Mouse (Mus musculus) forebrain, embryonic 12.5 days (tissue): Measurements from ENCODE around the gene Slc12a3. TPM values are rescaled to one million over a fixed set of nuclear protein-coding genes. Genes with fewer than 3 reads are reported as not detected.

Experiments
- ATAC-seq: fragments of 200-750 bp; cut with Nextera tagmentation; 2 replicates; pipeline ENCODE4 v1.8.0; 2017; ENCODE audit warnings: moderate TSS enrichment; ENCODE audit not compliant: low FRiP score
- H3K27ac ChIP-seq: fragments of 300-500 bp; sonication (generic); 2 replicates; pipeline ENCODE4 v1.5.1; 2016; ENCODE audit warnings: mild to moderate bottlenecking
- H3K27me3 ChIP-seq: fragments of 300-500 bp; sonication (generic); 2 replicates; pipeline ENCODE4 v1.6.1; 2016; ENCODE audit warnings: mild to moderate bottlenecking
- H3K36me3 ChIP-seq: fragments of 300-500 bp; sonication (generic); replicated peaks from 2 replicates; pipeline ENCODE4 v1.6.1; 2016; ENCODE audit warnings: mild to moderate bottlenecking
- H3K4me1 ChIP-seq: fragments of 300-500 bp; sonication (generic); 2 replicates; pipeline ENCODE4 v1.6.1; 2016
- H3K4me2 ChIP-seq: fragments of 300-500 bp; sonication (generic); 2 replicates; pipeline ENCODE4 v1.6.1; 2016; ENCODE audit warnings: mild to moderate bottlenecking, moderate library complexity
- H3K4me3 ChIP-seq: fragments of 300-500 bp; sonication (generic); replicated peaks from 2 replicates; pipeline ENCODE4 v1.5.1; 2016; ENCODE audit warnings: mild to moderate bottlenecking
- H3K9ac ChIP-seq: fragments of 300-500 bp; sonication (generic); 2 replicates; pipeline ENCODE4 v1.6.1; 2016; ENCODE audit warnings: mild to moderate bottlenecking
- H3K9me3 ChIP-seq: fragments of 300-500 bp; sonication (generic); 2 replicates; pipeline ENCODE4 v1.6.1; 2016
- WGBS: fragments of 180-500 bp; shearing (Covaris S2); methylation state at CpG from one replicate; pipeline ENCODE4 v1.1.7; 2016; 5-methylcytosine and 5-hydroxymethylcytosine counted together
- polyA plus RNA-seq: library from polyadenylated mRNA; unstranded; fragments of >200 nt; fragmentation: Nextera tagmentation; extraction: Ambion mirVana; gene quantifications from 2 replicates; pipeline ENCODE4 v1.2.1, GENCODE M21; 2016

Gene Slc12a3
- polyA plus RNA-seq, 1 experiment from 2014 or later = not detected

GRCm38 (mm10) chr8:94363288-94363688 lies 34.3 kb downstream of the Slc12a3 start:
- H3K4me3 ChIP-seq = no peak overlapping the region
- no peak overlapping the region for H3K4me2 ChIP-seq
- 43% methylated on average over 4 of the region's 4 CpGs for WGBS
- H3K9me3 ChIP-seq = no peaks in the 10 kb centered on the region
- no peak for ATAC-seq
- H3K9ac ChIP-seq = no peak overlapping the region
- no peaks in the 10 kb centered on the region for H3K36me3 ChIP-seq
- no peak overlapping the region for H3K27ac ChIP-seq
- H3K27me3 ChIP-seq = no peaks in the 10 kb centered on the region
- no peaks in the 10 kb centered on the region for H3K4me1 ChIP-seq

GRCm38 (mm10) chr8:94363906-94364305 lies 34.9 kb downstream of the Slc12a3 start:
- Histone ChIP-seq H3K36me3 (no peaks in the 10 kb centered on the region), H3K27ac (no peak overlapping the region), H3K27me3 (no peaks in the 10 kb centered on the region), H3K9me3 (no peaks in the 10 kb centered on the region), H3K4me2 (no peak overlapping the region), H3K4me1 (no peaks in the 10 kb centered on the region), H3K9ac (no peak overlapping the region), H3K4me3 (no peak overlapping the region)
- WGBS = 78% methylated on average over 2 of the region's 2 CpGs
- no peak for ATAC-seq

- Histone ChIP-seq H3K9me3 (no peaks in the 10 kb centered on the region), H3K4me1 (no peaks in the 10 kb centered on the region), H3K4me3 (no peak overlapping the region), H3K36me3 (no peaks in the 10 kb centered on the region), H3K27ac (no peak overlapping the region), H3K27me3 (no peaks in the 10 kb centered on the region), H3K4me2 (no peak overlapping the region), H3K9ac (no peak overlapping the region)
- no peak for ATAC-seq
- WGBS = 87% methylated on average over 6 of the region's 6 CpGs
Observed at GRCm38 (mm10) chr8:94364686-94365312, 35.8 kb downstream of the Slc12a3 start.

GRCm38 (mm10) chr8:94365410-94365981 lies 36.5 kb downstream of the Slc12a3 start:
- no peaks in the 10 kb centered on the region for H3K36me3 ChIP-seq
- H3K4me2 ChIP-seq = no peak overlapping the region
- H3K4me1 ChIP-seq = no peaks in the 10 kb centered on the region
- no peak overlapping the region for H3K9ac ChIP-seq
- no peaks in the 10 kb centered on the region for H3K27me3 ChIP-seq
- H3K4me3 ChIP-seq = no peak overlapping the region
- WGBS = 90% methylated on average over 9 of the region's 9 CpGs
- no peak overlapping the region for H3K27ac ChIP-seq
- no peak for ATAC-seq
- H3K9me3 ChIP-seq = no peaks in the 10 kb centered on the region

- Histone ChIP-seq H3K4me1 (no peaks in the 10 kb centered on the region), H3K9me3 (no peaks in the 10 kb centered on the region), H3K4me2 (no peak overlapping the region), H3K9ac (no peak overlapping the region), H3K36me3 (no peaks in the 10 kb centered on the region), H3K4me3 (no peak overlapping the region), H3K27ac (no peak overlapping the region), H3K27me3 (no peaks in the 10 kb centered on the region)
- no peak for ATAC-seq
- 84% methylated on average over 5 of the region's 5 CpGs for WGBS
Observed at GRCm38 (mm10) chr8:94370839-94371238, 41.8 kb downstream of the Slc12a3 start.

- no peak overlapping the region for H3K4me3 ChIP-seq
- no peaks in the 10 kb centered on the region for H3K36me3 ChIP-seq
- H3K9ac ChIP-seq = no peak overlapping the region
- no peak for ATAC-seq
- no peaks in the 10 kb centered on the region for H3K9me3 ChIP-seq
- no peak overlapping the region for H3K27ac ChIP-seq
- H3K4me1 ChIP-seq = no peaks in the 10 kb centered on the region
- no peaks in the 10 kb centered on the region for H3K27me3 ChIP-seq
- H3K4me2 ChIP-seq = no peak overlapping the region
- WGBS = 87% methylated on average over 6 of the region's 6 CpGs
Observed at GRCm38 (mm10) chr8:94372955-94373599, 44.1 kb downstream of the Slc12a3 start.

GRCm38 (mm10) chr8:94375551-94375991 lies 46.6 kb downstream of the Slc12a3 start:
- ATAC-seq = no peak
- Histone ChIP-seq H3K4me1 (no peaks in the 10 kb centered on the region), H3K9ac (no peak overlapping the region), H3K27ac (no peak overlapping the region), H3K4me3 (no peak overlapping the region), H3K9me3 (no peaks in the 10 kb centered on the region), H3K36me3 (no peaks in the 10 kb centered on the region), H3K4me2 (no peak overlapping the region), H3K27me3 (no peaks in the 10 kb centered on the region)
- WGBS = 77% methylated on average over 3 of the region's 3 CpGs

GRCm38 (mm10) chr8:94376176-94376575 lies 47.2 kb downstream of the Slc12a3 start:
- H3K9me3 ChIP-seq = no peaks in the 10 kb centered on the region
- WGBS = 86% methylated on average over 3 of the region's 3 CpGs
- H3K27me3 ChIP-seq = no peaks in the 10 kb centered on the region
- H3K4me1 ChIP-seq = no peaks in the 10 kb centered on the region
- no peak overlapping the region for H3K4me2 ChIP-seq
- no peak overlapping the region for H3K9ac ChIP-seq
- no peaks in the 10 kb centered on the region for H3K36me3 ChIP-seq
- no peak overlapping the region for H3K4me3 ChIP-seq
- no peak for ATAC-seq
- H3K27ac ChIP-seq = no peak overlapping the region

GRCm38 (mm10) chr8:94376580-94376979 lies 47.6 kb downstream of the Slc12a3 start:
- no peak overlapping the region for H3K9ac ChIP-seq
- no peak overlapping the region for H3K4me2 ChIP-seq
- no peaks in the 10 kb centered on the region for H3K4me1 ChIP-seq
- H3K4me3 ChIP-seq = no peak overlapping the region
- no peak for ATAC-seq
- no peaks in the 10 kb centered on the region for H3K9me3 ChIP-seq
- 100% methylated on average over 2 of the region's 2 CpGs for WGBS
- no peaks in the 10 kb centered on the region for H3K27me3 ChIP-seq
- no peak overlapping the region for H3K27ac ChIP-seq
- H3K36me3 ChIP-seq = no peaks in the 10 kb centered on the region

- Histone ChIP-seq H3K4me3 (no peak overlapping the region), H3K9me3 (no peaks in the 10 kb centered on the region), H3K9ac (no peak overlapping the region), H3K4me2 (no peak overlapping the region), H3K27ac (no peak overlapping the region), H3K36me3 (no peaks in the 10 kb centered on the region), H3K27me3 (no peaks in the 10 kb centered on the region), H3K4me1 (no peaks in the 10 kb centered on the region)
- WGBS = 79% methylated on average over 4 of the region's 4 CpGs
- no peak for ATAC-seq
Observed at GRCm38 (mm10) chr8:94377031-94377430, 48.0 kb downstream of the Slc12a3 start.

GRCm38 (mm10) chr8:94377714-94378205 lies 48.8 kb downstream of the Slc12a3 start:
- H3K36me3 ChIP-seq = no peaks in the 10 kb centered on the region
- H3K27me3 ChIP-seq = no peaks in the 10 kb centered on the region
- no peaks in the 10 kb centered on the region for H3K9me3 ChIP-seq
- no peak overlapping the region for H3K4me3 ChIP-seq
- 83% methylated on average over 11 of the region's 11 CpGs for WGBS
- ATAC-seq = no peak
- H3K27ac ChIP-seq = no peak overlapping the region
- no peak overlapping the region for H3K9ac ChIP-seq
- H3K4me2 ChIP-seq = no peak overlapping the region
- H3K4me1 ChIP-seq = no peaks in the 10 kb centered on the region

- ATAC-seq = no peak
- 88% methylated on average over 15 of the region's 15 CpGs for WGBS
- no peaks in the 10 kb centered on the region for H3K4me1 ChIP-seq
- no peak overlapping the region for H3K27ac ChIP-seq
- no peak overlapping the region for H3K9ac ChIP-seq
- no peak overlapping the region for H3K4me3 ChIP-seq
- no peaks in the 10 kb centered on the region for H3K36me3 ChIP-seq
- no peaks in the 10 kb centered on the region for H3K9me3 ChIP-seq
- no peak overlapping the region for H3K4me2 ChIP-seq
- no peaks in the 10 kb centered on the region for H3K27me3 ChIP-seq
Observed at GRCm38 (mm10) chr8:94378763-94379415, 49.9 kb downstream of the Slc12a3 start.
